Mouse (Mus musculus): ENCODE measurements around the gene Ppm1l. TPM values are rescaled to one million over a fixed set of nuclear protein-coding genes. Genes with fewer than 3 reads are reported as not detected.

Ppm1l gene
- total and polyA plus RNA-seq, 2 experiments from 2014 or later, result 20.1 to 31.8 TPM

DNA sequence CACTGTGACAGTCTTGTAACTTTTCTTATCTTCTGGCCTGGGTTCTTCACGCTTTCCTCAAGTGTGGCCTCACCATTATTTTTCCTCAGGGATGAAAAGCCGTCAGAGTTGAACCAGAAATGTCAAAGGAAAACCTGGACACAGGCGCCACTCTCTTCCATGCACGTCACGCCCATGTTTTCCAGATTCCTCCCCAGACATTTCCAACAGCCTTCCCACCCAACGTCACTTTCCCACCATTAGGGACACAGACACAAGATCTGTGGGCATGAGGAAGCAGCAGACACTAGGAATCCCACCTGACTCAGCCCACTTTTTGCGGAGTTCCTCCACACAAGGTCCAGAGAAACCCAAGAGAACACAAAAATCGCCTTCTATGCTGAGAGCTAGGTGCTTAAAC, 276.8 kb downstream of the Ppm1l start:
- no peak for ATAC-seq (ENCODE audit: low FRiP score)

DNA sequence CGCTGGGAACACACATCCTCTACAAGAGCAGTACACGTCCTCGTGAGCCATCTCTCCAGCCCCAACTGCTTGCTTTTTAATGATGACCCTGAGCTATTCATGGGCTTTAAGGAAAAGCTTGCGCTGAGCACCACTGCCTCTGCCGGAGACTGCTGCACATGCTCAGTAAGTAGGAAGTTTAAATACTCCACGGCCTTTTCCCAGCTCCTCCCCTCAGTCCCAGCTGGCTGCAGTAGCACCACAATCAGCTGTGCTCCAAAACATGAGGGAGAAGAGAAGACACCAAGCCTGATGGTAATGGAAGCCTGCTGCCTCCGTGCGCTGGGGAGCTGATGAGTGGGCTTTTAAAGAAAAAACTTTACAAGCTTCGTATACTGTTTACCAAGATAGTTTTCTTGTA, 277.4 kb downstream of the Ppm1l start:
- Histone ChIP-seq H3K4me2 (ENCODE audit: low read depth, low read length, poor library complexity, severe bottlenecking) (no peak overlapping the region), H3K9ac (replicated peaks; ENCODE audit: low read length, poor library complexity, severe bottlenecking) (no peak overlapping the region), H3K4me3 (ENCODE audit: low read depth, low read length) (no peak overlapping the region), H3K27ac (ENCODE audit: low read depth, low read length) (no peak overlapping the region), H3K36me3 (ENCODE audit: insufficient read depth, low read length) (peaks cover 5% of the 10 kb centered on the region), H3K4me1 (ENCODE audit: insufficient read depth, low read length) (peaks cover 8% of the 10 kb centered on the region), H3K9me3 (ENCODE audit: low read length) (no peaks in the 10 kb centered on the region), H3K27me3 (ENCODE audit: insufficient read depth, low read length) (no peaks in the 10 kb centered on the region)
- no peak for TF ChIP-seq CTCF (IDR thresholded peaks at IDR 0.05)
- ATAC-seq (ENCODE audit: low FRiP score) (no peak), DNase-seq (ENCODE audit: low spot score) (no peak)
- 72% methylated on average over 9 of the region's 9 CpGs for WGBS

More for the DNA sequence above, 276.8 kb downstream of the Ppm1l start:
- Histone ChIP-seq H3K27me3 (ENCODE audit: insufficient read depth, low read length) (no peaks in the 10 kb centered on the region), H3K9me3 (ENCODE audit: low read length) (no peaks in the 10 kb centered on the region), H3K4me1 (ENCODE audit: insufficient read depth, low read length) (peaks cover 8% of the 10 kb centered on the region), H3K4me2 (ENCODE audit: low read depth, low read length, poor library complexity, severe bottlenecking) (no peak overlapping the region), H3K9ac (replicated peaks; ENCODE audit: low read length, poor library complexity, severe bottlenecking) (no peak overlapping the region), H3K4me3 (ENCODE audit: low read depth, low read length) (no peak overlapping the region), H3K27ac (ENCODE audit: low read depth, low read length) (no peak overlapping the region), H3K36me3 (ENCODE audit: insufficient read depth, low read length) (peaks cover 5% of the 10 kb centered on the region)
- 93% methylated on average over 8 of the region's 8 CpGs for WGBS
- no peak for TF ChIP-seq CTCF (IDR thresholded peaks at IDR 0.05)
- no peak for DNase-seq (ENCODE audit: low spot score)

DNA sequence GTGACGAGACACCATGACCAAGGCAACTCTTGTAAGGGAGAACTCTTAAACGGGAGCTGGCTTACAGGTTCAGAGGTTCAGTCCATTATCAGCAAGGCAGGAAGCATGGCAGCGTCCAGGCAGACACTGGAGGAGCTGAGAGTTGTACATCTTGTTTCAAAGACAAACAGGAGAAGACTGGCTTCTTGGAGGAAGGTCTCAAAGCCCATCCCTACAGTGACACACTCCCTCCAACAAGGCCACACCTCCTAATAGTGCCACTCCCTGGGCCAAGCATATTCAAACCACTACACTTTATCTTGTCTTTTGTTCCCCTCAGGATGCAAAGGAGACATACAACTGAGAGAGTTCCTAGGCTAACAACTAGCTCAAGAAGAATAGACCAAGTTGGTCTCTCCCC, 279.5 kb downstream of the Ppm1l start:
- Histone ChIP-seq H3K4me2 (ENCODE audit: low read depth, low read length, poor library complexity, severe bottlenecking) (peak overlapping the region; percentile 5; the same call in 1 of the 2 replicates), H3K4me3 (ENCODE audit: low read depth, low read length) (no peak overlapping the region), H3K4me1 (ENCODE audit: insufficient read depth, low read length) (peaks cover 8% of the 10 kb centered on the region), H3K27ac (ENCODE audit: low read depth, low read length) (no peak overlapping the region), H3K9ac (replicated peaks; ENCODE audit: low read length, poor library complexity, severe bottlenecking) (no peak overlapping the region), H3K36me3 (ENCODE audit: insufficient read depth, low read length) (peaks cover 5% of the 10 kb centered on the region), H3K9me3 (ENCODE audit: low read length) (no peaks in the 10 kb centered on the region), H3K27me3 (ENCODE audit: insufficient read depth, low read length) (no peaks in the 10 kb centered on the region)
- DNase-seq (ENCODE audit: low spot score), result no peak
- no peak for TF ChIP-seq CTCF (IDR thresholded peaks at IDR 0.05)
- no peak for ATAC-seq (ENCODE audit: low FRiP score)
- 91% methylated on average over 3 of the region's 3 CpGs for whole genome bisulfite sequencing

DNA sequence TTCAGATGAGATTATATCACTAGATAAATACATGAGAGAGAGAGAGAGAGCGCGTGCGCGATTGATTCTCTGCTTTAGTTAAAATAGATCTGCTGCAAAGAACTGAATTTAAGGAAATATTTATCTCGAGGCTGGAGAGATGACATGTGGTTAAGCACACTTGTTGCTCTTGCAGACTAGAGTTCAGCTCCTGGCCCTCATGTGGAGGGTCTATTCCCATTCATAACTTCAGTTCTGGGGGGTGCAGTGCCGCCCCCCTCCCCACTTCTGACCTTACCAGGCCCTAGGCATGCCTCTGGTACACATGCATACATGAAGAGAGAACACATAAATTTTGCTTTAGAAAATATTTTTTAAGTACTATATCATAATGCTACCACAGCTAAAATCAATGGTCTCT, 280.6 kb downstream of the Ppm1l start:
- H3K27ac ChIP-seq (ENCODE audit: low read depth, low read length), result no peak overlapping the region
- no peaks in the 10 kb centered on the region for H3K27me3 ChIP-seq (ENCODE audit: insufficient read depth, low read length)
- H3K4me2 ChIP-seq (ENCODE audit: low read depth, low read length, poor library complexity, severe bottlenecking), result peak overlapping the region; percentile 79
- ATAC-seq (ENCODE audit: low FRiP score), result no peak
- H3K9me3 ChIP-seq (ENCODE audit: low read length), result no peaks in the 10 kb centered on the region
- no peak for TF ChIP-seq CTCF (IDR thresholded peaks at IDR 0.05)
- peak overlapping the region; percentile 42 for H3K9ac ChIP-seq (replicated peaks; ENCODE audit: low read length, poor library complexity, severe bottlenecking)
- H3K4me3 ChIP-seq (ENCODE audit: low read depth, low read length), result peak overlapping the region; percentile 81
- H3K36me3 ChIP-seq (ENCODE audit: insufficient read depth, low read length), result no peaks in the 10 kb centered on the region
- H3K4me1 ChIP-seq (ENCODE audit: insufficient read depth, low read length), result peaks cover 8% of the 10 kb centered on the region
- 80% methylated on average over 6 of the region's 6 CpGs for WGBS
- DNase-seq (ENCODE audit: low spot score), result no peak

DNA sequence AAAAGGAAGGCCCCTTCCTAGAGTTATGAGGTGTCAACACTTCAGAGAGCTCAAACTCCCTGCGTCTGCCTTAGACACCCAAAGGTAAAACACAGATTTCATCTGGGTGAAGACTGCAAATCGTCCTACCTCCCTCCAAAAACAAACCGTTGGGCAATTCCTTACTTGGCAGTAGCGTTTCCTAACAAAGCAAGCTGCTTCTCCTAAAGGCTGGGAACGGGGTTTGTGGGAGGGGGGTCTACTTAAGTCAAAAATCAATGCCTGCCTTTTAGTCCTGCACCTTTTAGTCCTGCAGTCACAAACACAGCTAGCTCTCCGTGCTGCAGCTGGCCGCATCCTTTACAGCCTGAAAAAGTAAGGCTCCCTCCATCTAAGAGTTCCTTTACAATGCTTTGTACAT, 281.2 kb downstream of the Ppm1l start:
- Histone ChIP-seq H3K36me3 (ENCODE audit: insufficient read depth, low read length) (no peaks in the 10 kb centered on the region), H3K27ac (ENCODE audit: low read depth, low read length) (peak overlapping the region; percentile 87), H3K9ac (replicated peaks; ENCODE audit: low read length, poor library complexity, severe bottlenecking) (peak overlapping the region; percentile 92), H3K27me3 (ENCODE audit: insufficient read depth, low read length) (no peaks in the 10 kb centered on the region), H3K9me3 (ENCODE audit: low read length) (no peaks in the 10 kb centered on the region), H3K4me2 (ENCODE audit: low read depth, low read length, poor library complexity, severe bottlenecking) (peak overlapping the region; percentile 79), H3K4me3 (ENCODE audit: low read depth, low read length) (peak overlapping the region; percentile 81), H3K4me1 (ENCODE audit: insufficient read depth, low read length) (peaks cover 8% of the 10 kb centered on the region)
- peak; percentile 10 for DNase-seq (ENCODE audit: low spot score)
- TF ChIP-seq CTCF (IDR thresholded peaks at IDR 0.05), result no peak
- 4% methylated on average over 7 of the region's 7 CpGs for WGBS
- ATAC-seq (ENCODE audit: low FRiP score), result peak; percentile 6; the same call in 1 of the 2 replicates

DNA sequence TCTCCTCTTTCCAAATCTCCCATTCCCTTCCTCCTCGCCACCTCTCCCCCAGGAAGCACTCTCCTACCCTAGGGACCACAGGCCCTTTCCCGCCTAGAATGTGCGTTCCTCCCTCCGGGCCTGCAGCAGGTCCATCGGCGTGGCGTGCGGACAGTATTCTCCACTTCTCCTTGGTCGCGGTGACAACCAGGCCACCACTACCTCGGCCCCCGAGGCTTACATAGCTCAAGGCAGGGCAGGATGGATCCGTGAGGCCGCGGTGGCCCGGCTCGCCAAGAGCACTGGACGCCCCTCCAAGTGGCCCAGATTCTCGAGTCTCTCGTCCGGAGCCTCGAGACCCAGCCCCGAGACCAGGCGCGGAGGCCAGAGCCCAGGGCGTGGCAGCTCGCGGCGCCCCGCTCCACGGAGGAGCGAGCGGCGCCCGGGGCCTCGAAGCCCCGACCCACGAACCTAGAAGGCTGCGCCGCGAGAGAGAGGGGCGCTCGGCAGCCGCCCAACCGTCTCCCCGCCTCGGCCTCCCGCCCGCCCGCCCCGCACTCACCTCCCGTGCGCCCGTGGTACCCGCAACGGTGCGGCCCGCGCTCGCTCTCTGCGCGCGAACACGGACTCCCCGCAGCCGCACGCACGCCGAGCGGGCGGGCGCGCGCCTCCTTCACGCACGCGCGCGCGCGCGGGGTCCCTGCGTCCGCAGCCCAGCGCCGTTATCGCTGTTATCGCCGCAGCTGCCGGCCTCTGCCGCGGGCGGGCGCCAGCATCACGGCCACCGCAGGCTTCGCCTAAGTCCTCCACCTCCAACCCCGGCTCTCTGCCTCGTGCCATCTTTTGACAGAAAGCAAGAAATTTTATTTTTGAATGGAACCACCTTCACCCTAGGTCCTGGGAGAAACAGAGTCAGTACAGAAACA, 281.9 kb downstream of the Ppm1l start, which contains the start of gene B3galnt1:
B3galnt1 (minus strand) TSS at position 700 of the 905 bp plus-strand sequence.
- WGBS, result under 1% methylated on average over 60 of the region's 99 CpGs
- peaks cover 8% of the 10 kb centered on the region for H3K4me1 ChIP-seq (ENCODE audit: insufficient read depth, low read length)
- peak; percentile 86 for DNase-seq (ENCODE audit: low spot score)
- peak within 1 kb of the TSS; percentile 79 for H3K4me2 ChIP-seq (ENCODE audit: low read depth, low read length, poor library complexity, severe bottlenecking)
- H3K9ac ChIP-seq (replicated peaks; ENCODE audit: low read length, poor library complexity, severe bottlenecking), result peak within 1 kb of the TSS; percentile 92
- peak within 1 kb of the TSS; percentile 87 for H3K27ac ChIP-seq (ENCODE audit: low read depth, low read length)
- peak; percentile 58 for TF ChIP-seq CTCF (IDR thresholded peaks at IDR 0.05)
- H3K36me3 ChIP-seq (ENCODE audit: insufficient read depth, low read length), result no peaks in the 10 kb centered on the region
- no peaks in the 10 kb centered on the region for H3K9me3 ChIP-seq (ENCODE audit: low read length)
- peak within 1 kb of the TSS; percentile 81 for H3K4me3 ChIP-seq (ENCODE audit: low read depth, low read length)
- no peaks in the 10 kb centered on the region for H3K27me3 ChIP-seq (ENCODE audit: insufficient read depth, low read length)
- peak; percentile 86 for ATAC-seq (ENCODE audit: low FRiP score)
